Mouse (Mus musculus) embryonic facial prominence, embryonic 11.5 days (tissue): ENCODE results near the gene Macrod2. TPM values are rescaled to one million over a fixed set of nuclear protein-coding genes. Genes with fewer than 3 reads are reported as not detected.
A peak's percentile ranks its signal among the peaks of the same experiment; 100 is the strongest.

ENCODE experiments used
- ATAC-seq: fragments of 200-750 bp; cut with Nextera tagmentation; replicated peaks from 2 replicates; pipeline ENCODE4 v1.8.0; 2017; ENCODE audit warnings: low read depth; ENCODE audit not compliant: insufficient number of reproducible peaks, low FRiP score, low TSS enrichment
- DNase-seq: peaks from one replicate; pipeline ENCODE4 v3.0.0-alpha.2; 2015; ENCODE audit warnings: low spot score
- H3K27ac ChIP-seq: fragments of 300-500 bp; sonication (generic); replicated peaks from 2 replicates; pipeline ENCODE4 v1.5.1; 2014; ENCODE audit warnings: mild to moderate bottlenecking, low read depth, low read length, control low read depth
- H3K27me3 ChIP-seq: fragments of 300-500 bp; sonication (generic); 2 replicates; pipeline ENCODE4 v1.6.1; 2014; ENCODE audit warnings: mild to moderate bottlenecking, low read length, moderate library complexity, mixed read lengths; ENCODE audit not compliant: control insufficient read depth, insufficient read depth
- H3K36me3 ChIP-seq: fragments of 300-500 bp; sonication (generic); replicated peaks from 2 replicates; pipeline ENCODE4 v1.6.1; 2014; ENCODE audit warnings: low read depth, mild to moderate bottlenecking, low read length, moderate library complexity, mixed read lengths; ENCODE audit not compliant: control insufficient read depth, insufficient read depth
- H3K4me1 ChIP-seq: fragments of 300-500 bp; sonication (generic); 2 replicates; pipeline ENCODE4 v1.6.1; 2014; ENCODE audit warnings: low read length, mixed read lengths; ENCODE audit not compliant: control insufficient read depth, insufficient read depth
- H3K4me2 ChIP-seq: fragments of 300-500 bp; sonication (generic); 2 replicates; pipeline ENCODE4 v1.6.1; 2014; ENCODE audit warnings: low read depth, mild to moderate bottlenecking, control low read depth, low read length, moderate library complexity
- H3K4me3 ChIP-seq: fragments of 300-500 bp; sonication (generic); 2 replicates; pipeline ENCODE4 v1.5.1; 2014; ENCODE audit warnings: low read depth, low read length, control low read depth
- H3K9ac ChIP-seq: fragments of 300-500 bp; sonication (generic); replicated peaks from 2 replicates; pipeline ENCODE4 v1.6.1; 2014; ENCODE audit warnings: mild to moderate bottlenecking, control low read depth, low read length
- H3K9me3 ChIP-seq: fragments of 300-500 bp; sonication (generic); replicated peaks from 2 replicates; pipeline ENCODE4 v1.6.1; 2016; ENCODE audit warnings: mild to moderate bottlenecking, low read length, inconsistent platforms, mixed read lengths; ENCODE audit not compliant: control insufficient read depth
- WGBS: fragments of 180-500 bp; shearing (Covaris S2); extraction: QIAGEN DNeasy Blood & Tissue Kit; methylation state at CpG from one replicate; pipeline ENCODE4 v1.1.7; 2014; 5-methylcytosine and 5-hydroxymethylcytosine counted together
- polyA plus RNA-seq: library from polyadenylated mRNA; unstranded; fragments of >200 nt; fragmentation: Nextera tagmentation; extraction: Ambion mirVana; gene quantifications from 2 replicates; pipeline ENCODE4 v1.2.1, GENCODE M21; 2014

Macrod2 gene
- polyA plus RNA-seq, 1 experiment from 2014 or later: 33.8 TPM

DNA sequence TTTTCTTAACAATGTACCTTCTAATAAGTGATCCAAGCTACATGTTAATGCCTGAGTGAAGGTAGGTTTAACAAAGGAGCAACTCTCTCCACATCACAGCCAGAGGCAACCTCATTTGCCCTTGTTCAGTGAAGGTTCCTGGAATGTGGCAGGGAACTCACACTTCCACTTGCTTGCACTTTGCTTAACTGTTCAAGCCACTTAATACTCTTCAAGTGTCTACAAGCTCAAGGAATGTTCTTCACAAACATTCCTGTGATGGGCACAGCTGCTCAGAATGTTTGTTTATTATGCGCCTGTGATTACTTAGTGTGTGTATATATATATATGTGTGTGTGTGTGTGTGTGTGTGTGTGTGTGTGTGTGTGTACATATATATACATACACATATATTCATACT is 1721.5 kb downstream of the Macrod2 start:
- Histone ChIP-seq H3K9me3 (no peaks in the 10 kb centered on the region), H3K4me2 (no peak overlapping the region), H3K27ac (no peak overlapping the region), H3K4me1 (no peaks in the 10 kb centered on the region), H3K27me3 (no peaks in the 10 kb centered on the region), H3K4me3 (no peak overlapping the region), H3K36me3 (no peaks in the 10 kb centered on the region), H3K9ac (no peak overlapping the region)
- no peak for DNase-seq
- no peak for ATAC-seq
- 76% methylated on average over 1 of the region's 1 CpGs for WGBS

DNA sequence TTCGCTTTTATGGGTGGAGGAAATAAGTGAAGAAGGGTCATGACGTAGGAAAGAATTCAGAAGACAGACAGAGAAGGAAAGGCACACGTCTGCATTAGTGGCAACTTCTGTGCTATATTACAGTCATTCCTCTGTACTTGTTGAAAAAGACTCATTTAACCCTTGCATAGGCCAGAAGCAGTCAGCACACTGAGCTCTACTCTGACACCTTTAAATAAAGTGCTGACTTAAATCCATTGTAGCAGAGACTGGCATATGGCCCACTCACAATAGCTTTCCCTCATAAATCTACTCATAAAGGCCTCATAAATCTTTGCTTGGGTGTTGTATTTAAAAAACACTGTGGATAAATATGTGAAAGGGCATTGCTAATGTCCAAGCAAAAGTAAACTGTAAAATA is 1733.0 kb downstream of the Macrod2 start:
- ATAC-seq: no peak
- H3K4me3 ChIP-seq: no peak overlapping the region
- H3K9ac ChIP-seq: no peak overlapping the region
- no peak overlapping the region for H3K27ac ChIP-seq
- H3K4me1 ChIP-seq: no peaks in the 10 kb centered on the region
- H3K4me2 ChIP-seq: no peak overlapping the region
- no peaks in the 10 kb centered on the region for H3K27me3 ChIP-seq
- WGBS: 69% methylated on average over 3 of the region's 3 CpGs
- DNase-seq: no peak
- H3K9me3 ChIP-seq: no peaks in the 10 kb centered on the region
- no peaks in the 10 kb centered on the region for H3K36me3 ChIP-seq

DNA sequence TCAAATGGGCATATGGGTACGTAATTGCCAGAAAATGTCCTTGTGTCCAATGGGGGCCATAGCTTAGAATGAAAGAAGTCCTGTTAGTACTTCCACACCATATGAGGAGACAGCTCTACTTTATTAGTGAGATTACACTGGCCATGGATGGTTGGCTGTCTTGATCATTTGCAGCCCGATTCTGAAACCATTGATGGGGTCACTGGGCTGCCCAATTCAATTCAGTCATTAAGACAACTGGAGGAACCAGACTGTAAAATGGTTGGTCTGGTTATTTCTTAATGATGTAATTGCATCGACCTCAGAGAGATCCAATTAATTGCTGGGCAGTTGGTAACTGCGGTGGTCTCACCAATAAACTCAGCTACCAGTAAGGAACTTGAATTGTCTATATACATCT is 1734.1 kb downstream of the Macrod2 start:
- no peaks in the 10 kb centered on the region for H3K36me3 ChIP-seq
- no peak overlapping the region for H3K4me2 ChIP-seq
- WGBS: 77% methylated on average over 4 of the region's 4 CpGs
- H3K27ac ChIP-seq: no peak overlapping the region
- H3K27me3 ChIP-seq: no peaks in the 10 kb centered on the region
- DNase-seq (no peak), ATAC-seq (no peak)
- H3K9ac ChIP-seq: no peak overlapping the region
- H3K4me1 ChIP-seq: no peaks in the 10 kb centered on the region
- no peaks in the 10 kb centered on the region for H3K9me3 ChIP-seq
- H3K4me3 ChIP-seq: no peak overlapping the region

DNA sequence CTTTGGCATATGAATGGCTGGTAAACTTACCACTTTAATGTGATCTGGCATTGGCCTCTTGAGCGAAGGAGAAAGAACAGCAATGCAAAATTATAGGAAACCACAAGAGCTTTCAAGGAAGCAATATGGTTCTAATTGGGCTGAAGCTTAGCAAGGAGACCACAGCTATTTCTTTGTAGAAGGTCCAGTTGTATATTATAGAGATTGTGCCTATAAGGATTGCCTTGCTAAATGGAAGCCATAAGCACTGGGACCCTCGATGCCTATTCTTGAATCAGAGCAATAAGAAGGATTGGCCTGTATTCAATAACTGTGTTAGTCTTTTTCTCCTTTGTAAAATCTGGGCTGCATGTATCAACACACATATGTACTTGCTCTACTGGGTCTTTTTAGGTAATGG is 1754.2 kb downstream of the Macrod2 start:
- Histone ChIP-seq H3K9me3 (no peaks in the 10 kb centered on the region), H3K9ac (no peak overlapping the region), H3K4me2 (no peak overlapping the region), H3K27me3 (no peaks in the 10 kb centered on the region), H3K4me3 (no peak overlapping the region), H3K36me3 (no peaks in the 10 kb centered on the region), H3K27ac (no peak overlapping the region), H3K4me1 (no peaks in the 10 kb centered on the region)
- DNase-seq: no peak
- 79% methylated on average over 2 of the region's 2 CpGs for WGBS
- ATAC-seq: no peak

DNA sequence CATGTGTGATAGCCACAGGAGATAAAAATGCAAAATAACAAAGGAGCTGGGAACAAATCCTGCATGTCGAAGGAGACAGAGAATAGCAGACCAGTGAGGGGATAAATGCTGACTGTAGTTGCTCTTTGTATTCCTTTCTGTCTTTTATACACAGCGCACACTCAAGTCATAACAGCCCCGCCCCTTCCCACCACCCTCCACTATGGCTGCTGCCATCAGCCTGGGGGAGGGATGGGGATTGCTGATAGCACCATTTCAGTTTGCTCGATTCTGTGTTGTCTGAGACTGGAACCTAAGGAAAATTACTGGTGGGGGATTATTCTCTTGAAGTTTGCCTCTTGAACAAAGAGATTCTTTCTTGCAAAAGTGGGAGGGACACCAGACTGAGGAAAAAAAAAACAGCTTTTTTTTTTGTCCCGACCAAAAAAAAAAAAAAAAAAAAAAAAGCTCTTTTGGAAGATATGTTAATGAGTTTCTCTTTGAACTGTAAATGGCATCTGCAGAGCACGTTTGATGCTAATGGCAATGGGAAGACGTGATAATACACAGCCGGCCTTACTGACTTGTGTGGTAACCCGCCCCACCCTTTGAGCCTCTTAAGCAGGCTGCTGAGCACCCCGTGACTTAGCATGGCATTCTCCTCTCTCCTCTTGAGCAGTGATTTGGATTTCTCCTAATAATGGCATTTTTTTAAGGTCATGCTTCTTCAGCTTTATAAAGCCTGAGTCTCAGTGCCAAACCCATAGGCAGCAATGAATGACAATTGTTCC is 1768.6 kb downstream of the Macrod2 start:
- Histone ChIP-seq H3K4me2 (no peak overlapping the region), H3K4me3 (no peak overlapping the region), H3K4me1 (no peaks in the 10 kb centered on the region), H3K36me3 (no peaks in the 10 kb centered on the region), H3K9ac (no peak overlapping the region), H3K27me3 (no peaks in the 10 kb centered on the region), H3K9me3 (no peaks in the 10 kb centered on the region), H3K27ac (no peak overlapping the region)
- DNase-seq (peak; percentile 35), ATAC-seq (peak; percentile 86)
- 30% methylated on average over 10 of the region's 10 CpGs for WGBS

DNA sequence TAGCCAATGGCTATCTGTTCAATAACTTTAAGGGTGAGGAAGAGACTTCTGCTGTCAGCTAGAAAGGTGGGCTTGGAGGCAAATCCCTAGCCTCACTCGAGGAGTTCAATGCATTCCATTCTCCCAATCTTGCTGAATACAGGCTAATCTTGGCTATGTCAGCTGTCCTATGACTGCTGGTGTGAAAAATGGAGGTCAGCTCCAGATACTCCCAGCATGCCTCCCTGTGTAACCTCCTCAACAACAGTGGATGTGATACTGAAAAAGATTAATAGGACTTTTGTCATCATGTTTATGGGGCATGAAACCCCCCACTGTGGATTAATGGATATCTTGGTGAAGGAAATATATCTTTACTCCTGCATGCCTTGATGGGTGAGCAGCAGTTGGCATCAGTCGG is 1774.5 kb downstream of the Macrod2 start:
- ATAC-seq: no peak

DNA sequence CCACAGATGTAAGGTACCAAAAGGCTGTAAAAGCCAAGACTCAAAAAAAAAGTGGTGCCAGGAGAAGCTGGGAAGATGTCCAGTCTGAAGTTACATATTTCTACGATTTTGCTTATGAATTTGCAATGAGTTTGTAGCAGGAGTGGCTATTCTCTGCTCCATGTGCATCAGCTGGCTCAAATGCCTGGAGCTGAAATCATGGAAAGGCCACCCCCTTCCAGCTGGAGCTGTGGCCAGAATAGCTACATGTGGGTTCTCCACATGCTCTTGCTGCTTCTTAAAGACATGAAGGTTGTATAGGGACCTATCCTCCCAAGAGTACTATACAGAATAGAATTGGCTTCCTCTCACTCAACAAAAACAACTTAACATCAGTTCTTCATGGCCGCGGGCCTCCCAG is 1777.6 kb downstream of the Macrod2 start:
- Histone ChIP-seq H3K36me3 (no peaks in the 10 kb centered on the region), H3K27ac (no peak overlapping the region), H3K27me3 (no peaks in the 10 kb centered on the region), H3K9ac (no peak overlapping the region), H3K4me3 (no peak overlapping the region), H3K4me1 (no peaks in the 10 kb centered on the region), H3K9me3 (no peaks in the 10 kb centered on the region), H3K4me2 (no peak overlapping the region)
- no peak for DNase-seq
- ATAC-seq: no peak
- WGBS: 92% methylated on average over 3 of the region's 3 CpGs

More for the DNA sequence above, 1774.5 kb downstream of the Macrod2 start:
- DNase-seq: no peak
- Histone ChIP-seq H3K36me3 (no peaks in the 10 kb centered on the region), H3K27ac (no peak overlapping the region), H3K27me3 (no peaks in the 10 kb centered on the region), H3K9me3 (no peaks in the 10 kb centered on the region), H3K9ac (no peak overlapping the region), H3K4me3 (no peak overlapping the region), H3K4me1 (no peaks in the 10 kb centered on the region), H3K4me2 (no peak overlapping the region)
- WGBS: 74% methylated on average over 2 of the region's 2 CpGs

DNA sequence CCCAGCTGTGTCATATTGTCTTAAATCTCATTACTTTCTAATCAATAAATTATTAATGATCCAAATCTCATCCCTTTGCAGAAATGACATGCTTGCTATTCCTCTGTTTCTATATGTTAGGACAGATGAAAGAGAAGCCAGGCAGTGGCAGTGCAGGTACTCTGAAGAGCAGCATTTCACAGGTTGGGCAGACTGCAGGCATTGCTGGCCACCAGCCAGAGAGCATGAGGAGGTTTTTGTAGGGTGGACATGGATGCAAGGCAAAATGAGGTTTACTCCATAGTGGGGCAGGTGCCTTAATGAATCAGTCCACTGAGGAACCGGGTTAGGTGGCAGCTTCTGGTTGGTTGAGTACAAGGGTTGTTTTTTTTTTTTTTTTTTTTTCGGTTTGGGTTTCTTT is 1778.9 kb downstream of the Macrod2 start:
- H3K36me3 ChIP-seq: no peaks in the 10 kb centered on the region
- ATAC-seq: no peak

More for the DNA sequence above, 1778.9 kb downstream of the Macrod2 start:
- no peak for DNase-seq
- 73% methylated on average over 2 of the region's 2 CpGs for WGBS
- H3K4me3 ChIP-seq: no peak overlapping the region
- H3K27ac ChIP-seq: no peak overlapping the region
- no peak overlapping the region for H3K4me2 ChIP-seq
- H3K9ac ChIP-seq: no peak overlapping the region
- no peaks in the 10 kb centered on the region for H3K9me3 ChIP-seq
- no peaks in the 10 kb centered on the region for H3K27me3 ChIP-seq
- no peaks in the 10 kb centered on the region for H3K4me1 ChIP-seq
